Mouse (Mus musculus) kidney, embryonic 14.5 days (tissue): Measurements from ENCODE around the gene Rpusd3. TPM values are rescaled to one million over a fixed set of nuclear protein-coding genes. Genes with fewer than 3 reads are reported as not detected.

Experiments
- ATAC-seq: fragments of 200-750 bp; cut with Nextera tagmentation; 2 replicates; pipeline ENCODE4 v1.8.0; 2017; ENCODE audit warnings: moderate number of reproducible peaks, mild to moderate bottlenecking, moderate TSS enrichment, moderate library complexity; ENCODE audit not compliant: low FRiP score, low TSS enrichment
- H3K27ac ChIP-seq: fragments of 300-500 bp; sonication (generic); 2 replicates; pipeline ENCODE4 v1.5.1; 2014; ENCODE audit warnings: low read depth, mild to moderate bottlenecking, low read length, moderate library complexity, mixed read lengths
- H3K27me3 ChIP-seq: fragments of 300-500 bp; sonication (generic); 2 replicates; pipeline ENCODE4 v1.6.1; 2014; ENCODE audit warnings: mild to moderate bottlenecking, low read length; ENCODE audit not compliant: control insufficient read depth, insufficient read depth
- H3K36me3 ChIP-seq: fragments of 300-500 bp; sonication (generic); 2 replicates; pipeline ENCODE4 v1.6.1; 2014; ENCODE audit warnings: low read length, mixed read lengths; ENCODE audit not compliant: control insufficient read depth, insufficient read depth
- H3K4me1 ChIP-seq: fragments of 300-500 bp; sonication (generic); 2 replicates; pipeline ENCODE4 v1.6.1; 2014; ENCODE audit warnings: low read length, mixed read lengths; ENCODE audit not compliant: control insufficient read depth, insufficient read depth
- H3K4me2 ChIP-seq: fragments of 300-500 bp; sonication (generic); replicated peaks from 2 replicates; pipeline ENCODE4 v1.6.1; 2014; ENCODE audit warnings: low read depth, mild to moderate bottlenecking, low read length
- H3K4me3 ChIP-seq: fragments of 300-500 bp; sonication (generic); 2 replicates; pipeline ENCODE4 v1.5.1; 2014; ENCODE audit warnings: mild to moderate bottlenecking, low read length
- H3K9ac ChIP-seq: fragments of 300-500 bp; sonication (generic); 2 replicates; pipeline ENCODE4 v1.6.1; 2014; ENCODE audit warnings: low read depth, mild to moderate bottlenecking, low read length, moderate library complexity
- H3K9me3 ChIP-seq: fragments of 300-500 bp; sonication (generic); 2 replicates; pipeline ENCODE4 v1.6.1; 2016; ENCODE audit warnings: low read length; ENCODE audit not compliant: control insufficient read depth
- WGBS: fragments of 180-500 bp; shearing (Covaris S2); extraction: QIAGEN DNeasy Blood & Tissue Kit; methylation state at CpG from one replicate; pipeline ENCODE4 v1.1.7; 2014; 5-methylcytosine and 5-hydroxymethylcytosine counted together
- polyA plus RNA-seq: library from polyadenylated mRNA; unstranded; fragments of >200 nt; fragmentation: Nextera tagmentation; extraction: Ambion mirVana; gene quantifications from 2 replicates; pipeline ENCODE4 v1.2.1, GENCODE M21; 2014

Gene Rpusd3
- polyA plus RNA-seq, 1 experiment from 2014 or later, result 30.5 TPM

- H3K36me3 ChIP-seq, result no peaks in the 10 kb centered on the region
- no peak overlapping the region for H3K9ac ChIP-seq
- no peak overlapping the region for H3K4me2 ChIP-seq
- H3K27ac ChIP-seq, result no peak overlapping the region
- H3K27me3 ChIP-seq, result no peaks in the 10 kb centered on the region
- no peaks in the 10 kb centered on the region for H3K9me3 ChIP-seq
- H3K4me1 ChIP-seq, result 0 out of 2 replicates have a peak, but pooled peaks cover 7% of the 10 kb centered on the region
- H3K4me3 ChIP-seq, result no peak overlapping the region
- ATAC-seq, result no peak
- 85% methylated on average over 10 of the region's 10 CpGs for WGBS
Measured at GRCm38 (mm10) chr6:113396270-113397030, 22.7 kb downstream of the Rpusd3 start.

- WGBS, result 94% methylated on average over 6 of the region's 6 CpGs
- Histone ChIP-seq H3K27ac (no peak overlapping the region), H3K36me3 (peaks cover 5% of the 10 kb centered on the region; the same call in 1 of the 2 replicates), H3K4me2 (no peak overlapping the region), H3K9ac (no peak overlapping the region), H3K4me1 (0 out of 2 replicates have a peak, but pooled peaks cover 7% of the 10 kb centered on the region), H3K27me3 (no peaks in the 10 kb centered on the region), H3K9me3 (no peaks in the 10 kb centered on the region), H3K4me3 (no peak overlapping the region)
- no peak for ATAC-seq
Measured at GRCm38 (mm10) chr6:113395501-113395900, 23.6 kb downstream of the Rpusd3 start.

GRCm38 (mm10) chr6:113394811-113395210 lies 24.3 kb downstream of the Rpusd3 start:
- no peak for ATAC-seq
- H3K4me3 ChIP-seq, result no peak overlapping the region
- H3K4me1 ChIP-seq, result 0 out of 2 replicates have a peak, but pooled peaks cover 7% of the 10 kb centered on the region
- no peaks in the 10 kb centered on the region for H3K27me3 ChIP-seq
- 88% methylated on average over 11 of the region's 11 CpGs for WGBS
- H3K4me2 ChIP-seq, result no peak overlapping the region
- H3K36me3 ChIP-seq, result peaks cover 12% of the 10 kb centered on the region
- H3K27ac ChIP-seq, result no peak overlapping the region
- H3K9me3 ChIP-seq, result no peaks in the 10 kb centered on the region
- no peak overlapping the region for H3K9ac ChIP-seq

- H3K36me3 ChIP-seq, result peaks cover 20% of the 10 kb centered on the region
- WGBS, result 87% methylated on average over 6 of the region's 6 CpGs
- no peak overlapping the region for H3K27ac ChIP-seq
- no peak for ATAC-seq
- H3K4me1 ChIP-seq, result 0 out of 2 replicates have a peak, but pooled peaks cover 7% of the 10 kb centered on the region
- no peak overlapping the region for H3K4me3 ChIP-seq
- H3K4me2 ChIP-seq, result no peak overlapping the region
- no peaks in the 10 kb centered on the region for H3K27me3 ChIP-seq
- H3K9me3 ChIP-seq, result no peaks in the 10 kb centered on the region
- no peak overlapping the region for H3K9ac ChIP-seq
Measured at GRCm38 (mm10) chr6:113393951-113394350, 25.2 kb downstream of the Rpusd3 start.

- Histone ChIP-seq H3K27ac (peak overlapping the region; percentile 17; the same call in 1 of the 2 replicates), H3K4me1 (0 out of 2 replicates have a peak, but pooled peaks cover 7% of the 10 kb centered on the region), H3K4me3 (peak overlapping the region; percentile 46), H3K4me2 (peak overlapping the region; percentile 95), H3K27me3 (no peaks in the 10 kb centered on the region), H3K36me3 (peaks cover 34% of the 10 kb centered on the region), H3K9me3 (no peaks in the 10 kb centered on the region), H3K9ac (peak overlapping the region; percentile 63)
- ATAC-seq, result peak; percentile 91
- WGBS, result 2% methylated on average over 51 of the region's 51 CpGs
Measured at GRCm38 (mm10) chr6:113392387-113393071, 26.6 kb downstream of the Rpusd3 start.

- no peak for ATAC-seq
- 0 out of 2 replicates have a peak, but pooled peaks cover 7% of the 10 kb centered on the region for H3K4me1 ChIP-seq
- H3K27me3 ChIP-seq, result no peaks in the 10 kb centered on the region
- peak overlapping the region; percentile 95 for H3K4me2 ChIP-seq
- WGBS, result 36% methylated on average over 10 of the region's 10 CpGs
- H3K4me3 ChIP-seq, result peak overlapping the region; percentile 46
- peaks cover 40% of the 10 kb centered on the region for H3K36me3 ChIP-seq
- H3K27ac ChIP-seq, result 0 out of 2 replicates have a peak overlapping the region, but pooled peaks have one; percentile 17
- no peaks in the 10 kb centered on the region for H3K9me3 ChIP-seq
- peak overlapping the region; percentile 63 for H3K9ac ChIP-seq
Measured at GRCm38 (mm10) chr6:113392015-113392386, 27.1 kb downstream of the Rpusd3 start.

GRCm38 (mm10) chr6:113390715-113391114 lies 28.4 kb downstream of the Rpusd3 start:
- no peak for ATAC-seq
- no peak overlapping the region for H3K4me2 ChIP-seq
- no peak overlapping the region for H3K9ac ChIP-seq
- WGBS, result 94% methylated on average over 3 of the region's 3 CpGs
- no peak overlapping the region for H3K27ac ChIP-seq
- no peaks in the 10 kb centered on the region for H3K27me3 ChIP-seq
- 0 out of 2 replicates have a peak, but pooled peaks cover 7% of the 10 kb centered on the region for H3K4me1 ChIP-seq
- peaks cover 53% of the 10 kb centered on the region for H3K36me3 ChIP-seq
- H3K9me3 ChIP-seq, result no peaks in the 10 kb centered on the region
- H3K4me3 ChIP-seq, result no peak overlapping the region

GRCm38 (mm10) chr6:113388960-113389359 lies 30.2 kb downstream of the Rpusd3 start, which contains the start of gene Ttll3:
Gene Ttll3, plus strand, starts transcription at chr6:113389260.
- ATAC-seq, result no peak
- no peak within 1 kb of the TSS for H3K27ac ChIP-seq
- H3K4me1 ChIP-seq, result 0 out of 2 replicates have a peak, but pooled peaks cover 7% of the 10 kb centered on the region
- H3K9me3 ChIP-seq, result no peaks in the 10 kb centered on the region
- no peak within 1 kb of the TSS for H3K4me2 ChIP-seq
- no peaks in the 10 kb centered on the region for H3K27me3 ChIP-seq
- 77% methylated on average over 8 of the region's 8 CpGs for WGBS
- no peak within 1 kb of the TSS for H3K9ac ChIP-seq
- peaks cover 70% of the 10 kb centered on the region for H3K36me3 ChIP-seq
- no peak within 1 kb of the TSS for H3K4me3 ChIP-seq

- H3K27ac ChIP-seq, result no peak overlapping the region
- no peak overlapping the region for H3K4me2 ChIP-seq
- H3K27me3 ChIP-seq, result no peaks in the 10 kb centered on the region
- no peaks in the 10 kb centered on the region for H3K4me1 ChIP-seq
- no peaks in the 10 kb centered on the region for H3K9me3 ChIP-seq
- ATAC-seq, result no peak
- WGBS, result 40% methylated on average over 3 of the region's 3 CpGs
- H3K9ac ChIP-seq, result no peak overlapping the region
- peaks cover 99% of the 10 kb centered on the region for H3K36me3 ChIP-seq
- no peak overlapping the region for H3K4me3 ChIP-seq
Measured at GRCm38 (mm10) chr6:113386025-113386424, 33.1 kb downstream of the Rpusd3 start.
